Mouse (Mus musculus) heart, postnatal 0 days (tissue): ENCODE measurements at regions not wholly inside any gene's neighbourhood (a gene's known extent, or its start where the extent isn't known, plus 50 kb on each side); places are given as distances from the start of the nearest gene placed in this dataset.

Experiments
- ATAC-seq: fragments of 200-750 bp; cut with Nextera tagmentation; 2 replicates; pipeline ENCODE4 v1.8.0; 2017; ENCODE audit warnings: low read depth, moderate number of reproducible peaks, moderate library complexity; ENCODE audit not compliant: insufficient read depth
- DNase-seq: peaks from one replicate; pipeline ENCODE4 v3.0.0-alpha.2; 2016; ENCODE audit warnings: low spot score
- H3K27ac ChIP-seq: fragments of 300-500 bp; sonication (generic); 2 replicates; pipeline ENCODE4 v1.5.1; 2014; ENCODE audit warnings: low read depth, mild to moderate bottlenecking
- H3K27me3 ChIP-seq: fragments of 300-500 bp; sonication (generic); 2 replicates; pipeline ENCODE4 v1.6.1; 2014; ENCODE audit warnings: low read length, mixed read lengths; ENCODE audit not compliant: control insufficient read depth, insufficient read depth
- H3K36me3 ChIP-seq: fragments of 300-500 bp; sonication (generic); replicated peaks from 2 replicates; pipeline ENCODE4 v1.6.1; 2014; ENCODE audit warnings: low read length, mixed read lengths; ENCODE audit not compliant: control insufficient read depth, insufficient read depth
- H3K4me1 ChIP-seq: fragments of 300-500 bp; sonication (generic); 2 replicates; pipeline ENCODE4 v1.6.1; 2014; ENCODE audit warnings: antibody characterized with exemption; ENCODE audit not compliant: control insufficient read depth, insufficient read depth
- H3K4me2 ChIP-seq: fragments of 300-500 bp; sonication (generic); 2 replicates; pipeline ENCODE4 v1.6.1; 2014; ENCODE audit warnings: low read depth, mild to moderate bottlenecking, low read length, moderate library complexity
- H3K4me3 ChIP-seq: fragments of 300-500 bp; sonication (generic); 2 replicates; pipeline ENCODE4 v1.5.1; 2014; ENCODE audit warnings: low read depth, low read length
- H3K9ac ChIP-seq: fragments of 300-500 bp; sonication (generic); replicated peaks from 2 replicates; pipeline ENCODE4 v1.6.1; 2014; ENCODE audit warnings: low read depth, low read length, mixed read lengths
- H3K9me3 ChIP-seq: fragments of 300-500 bp; sonication (generic); replicated peaks from 2 replicates; pipeline ENCODE4 v1.6.1; 2016; ENCODE audit warnings: low read length; ENCODE audit not compliant: control insufficient read depth
- CTCF ChIP-seq: IDR thresholded peaks from 2 replicates; pipeline ENCODE4 v1.5.1; 2016; ENCODE audit warnings: antibody characterized with exemption, control low read depth, low read depth
- EP300 ChIP-seq: IDR thresholded peaks from 2 replicates; pipeline ENCODE4 v1.6.1; 2016; ENCODE audit warnings: antibody characterized with exemption, low read depth
- WGBS: fragments of 180-500 bp; shearing (Covaris S2); extraction: QIAGEN DNeasy Blood & Tissue Kit; methylation state at CpG from one replicate; pipeline ENCODE4 v1.1.7; 2014; 5-methylcytosine and 5-hydroxymethylcytosine counted together

GRCm38 (mm10) chr12:68977276-68977675 is 181.7 kb downstream of the Rps29 start:
- DNase-seq: no peak
- H3K27me3 ChIP-seq: no peaks in the 10 kb centered on the region
- 40% methylated on average over 4 of the region's 4 CpGs for WGBS
- H3K4me3 ChIP-seq: no peak overlapping the region
- H3K4me1 ChIP-seq: no peaks in the 10 kb centered on the region
- no peaks in the 10 kb centered on the region for H3K36me3 ChIP-seq
- H3K27ac ChIP-seq: no peak overlapping the region
- TF ChIP-seq EP300 (no peak), CTCF (no peak)
- no peak overlapping the region for H3K4me2 ChIP-seq
- ATAC-seq: no peak
- H3K9me3 ChIP-seq: no peaks in the 10 kb centered on the region
- H3K9ac ChIP-seq: no peak overlapping the region

GRCm38 (mm10) chr12:68947240-68947639 is 211.7 kb downstream of the Rps29 start:
- ATAC-seq (no peak), DNase-seq (no peak)
- H3K4me1 ChIP-seq: no peaks in the 10 kb centered on the region
- no peaks in the 10 kb centered on the region for H3K27me3 ChIP-seq
- no peak overlapping the region for H3K27ac ChIP-seq
- 84% methylated on average over 2 of the region's 2 CpGs for WGBS
- no peaks in the 10 kb centered on the region for H3K36me3 ChIP-seq
- H3K9ac ChIP-seq: no peak overlapping the region
- TF ChIP-seq CTCF: no peak
- no peak for TF ChIP-seq EP300
- no peak overlapping the region for H3K4me3 ChIP-seq
- H3K9me3 ChIP-seq: no peaks in the 10 kb centered on the region
- no peak overlapping the region for H3K4me2 ChIP-seq

- H3K4me2 ChIP-seq: peak overlapping the region; percentile 26; the same call in 1 of the 2 replicates
- no peak overlapping the region for H3K4me3 ChIP-seq
- H3K27ac ChIP-seq: peak overlapping the region; percentile 53; the same call in 1 of the 2 replicates
- peak; percentile 36 for DNase-seq
- H3K9me3 ChIP-seq: 0 out of 2 replicates have a peak, but pooled peaks cover 11% of the 10 kb centered on the region
- TF ChIP-seq EP300 (peak; percentile 61; the same call in 1 of the 2 replicates), CTCF (no peak)
- WGBS: 30% methylated on average over 6 of the region's 6 CpGs
- H3K27me3 ChIP-seq: no peaks in the 10 kb centered on the region
- H3K4me1 ChIP-seq: no peaks in the 10 kb centered on the region
- no peak overlapping the region for H3K9ac ChIP-seq
- H3K36me3 ChIP-seq: no peaks in the 10 kb centered on the region
- ATAC-seq: no peak
Observed at GRCm38 (mm10) chr12:68910590-68910989, 248.4 kb downstream of the Rps29 start.

- no peaks in the 10 kb centered on the region for H3K36me3 ChIP-seq
- H3K4me2 ChIP-seq: no peak overlapping the region
- ATAC-seq: no peak
- H3K4me1 ChIP-seq: no peaks in the 10 kb centered on the region
- no peaks in the 10 kb centered on the region for H3K27me3 ChIP-seq
- no peak overlapping the region for H3K27ac ChIP-seq
- no peak overlapping the region for H3K9ac ChIP-seq
- no peak for DNase-seq
- WGBS: 97% methylated on average over 1 of the region's 1 CpGs
- no peaks in the 10 kb centered on the region for H3K9me3 ChIP-seq
- H3K4me3 ChIP-seq: no peak overlapping the region
- TF ChIP-seq CTCF (no peak), EP300 (no peak)
Observed at GRCm38 (mm10) chr12:68904770-68905169, 254.2 kb downstream of the Rps29 start.

GRCm38 (mm10) chr12:68889141-68889540 is 269.8 kb downstream of the Rps29 start:
- Histone ChIP-seq H3K36me3 (no peaks in the 10 kb centered on the region), H3K9me3 (no peaks in the 10 kb centered on the region), H3K4me3 (no peak overlapping the region), H3K27ac (no peak overlapping the region), H3K4me1 (no peaks in the 10 kb centered on the region), H3K9ac (no peak overlapping the region), H3K27me3 (no peaks in the 10 kb centered on the region), H3K4me2 (no peak overlapping the region)
- DNase-seq (no peak), ATAC-seq (no peak)
- 70% methylated on average over 3 of the region's 3 CpGs for WGBS
- TF ChIP-seq CTCF (no peak), EP300 (no peak)

GRCm38 (mm10) chr12:68882503-68882902 is 276.5 kb downstream of the Rps29 start:
- WGBS: 61% methylated on average over 6 of the region's 6 CpGs
- no peak for ATAC-seq
- H3K27ac ChIP-seq: no peak overlapping the region

More at GRCm38 (mm10) chr12:68882503-68882902, 276.5 kb downstream of the Rps29 start:
- no peaks in the 10 kb centered on the region for H3K36me3 ChIP-seq
- H3K27me3 ChIP-seq: no peaks in the 10 kb centered on the region
- DNase-seq: no peak
- H3K4me3 ChIP-seq: no peak overlapping the region
- no peaks in the 10 kb centered on the region for H3K9me3 ChIP-seq
- TF ChIP-seq CTCF (no peak), EP300 (no peak)
- H3K4me1 ChIP-seq: no peaks in the 10 kb centered on the region
- H3K4me2 ChIP-seq: no peak overlapping the region
- H3K9ac ChIP-seq: no peak overlapping the region
